9 mouse cellular contexts compared by ENCODE assay signal in the genomic region with DNA sequence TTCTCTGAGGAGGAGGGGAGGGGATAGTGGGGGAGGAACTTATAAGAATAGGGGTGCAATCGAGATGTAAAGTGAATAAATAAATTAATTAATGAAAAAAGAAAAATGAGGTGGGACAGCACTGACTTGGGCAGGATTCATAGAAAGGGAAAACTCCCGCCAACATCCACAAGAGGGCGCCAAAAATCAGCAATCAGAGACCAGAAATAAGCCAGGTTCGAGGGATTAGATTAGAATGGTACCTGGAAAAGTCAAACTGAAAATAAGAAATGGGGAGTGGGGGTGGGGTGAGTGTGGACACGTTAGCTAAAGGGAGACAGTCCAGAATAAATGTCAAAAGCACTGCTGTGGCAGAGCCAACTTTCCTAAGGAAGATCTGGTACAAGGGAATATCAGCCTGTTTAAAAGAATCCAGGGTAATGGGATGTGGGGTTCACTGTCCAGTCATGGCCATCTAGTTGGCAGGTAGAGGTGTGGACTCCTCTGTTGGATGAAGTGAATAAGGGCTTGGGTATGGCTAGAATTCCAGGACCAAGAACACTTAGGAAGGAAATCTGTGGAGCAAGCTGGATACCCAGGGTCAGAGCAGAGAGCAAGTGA. TPM values are rescaled to one million over a fixed set of nuclear protein-coding genes. Genes with fewer than 3 reads are reported as not detected.
DNase-seq lines count a peak whose midpoint lies in the region; ATAC-seq and TF ChIP-seq lines count a peak whose summit lies in the region.
"Had no signal": no experiment of that assay in that cellular context is flagged by ENCODE, and none has a peak within 500 bp of the region (broad histone marks: within the 10 kb centered on the region; RNA-seq: fewer than 3 reads in every experiment).

No protein-coding gene starts in this region.

- TF ChIP-seq CTCF in cerebellum, adult 2 months (IDR thresholded peaks at IDR 0.05; ENCODE audit: borderline replicate concordance, insufficient read depth, low read depth, low read length), result peak; percentile 55; the same call in 1 of the 2 replicates

- peaks cover 9% of the 10 kb centered on the region; the same call in 1 of the 2 replicates for H3K4me1 ChIP-seq in heart, embryonic 11.5 days (ENCODE audit: control insufficient read depth, insufficient read depth, low read length)
- no peaks in the 10 kb centered on the region for H3K4me1 ChIP-seq in cerebellum, adult 2 months (ENCODE audit: control insufficient read depth, insufficient read depth, low read length)

- no peak overlapping the region for H3K9ac ChIP-seq in heart, embryonic 11.5 days (ENCODE audit: low read depth, low read length)

- DNase-seq in heart, adult 11 months, result peak; percentile 91
- peak; percentile 5 to 47 for DNase-seq in cerebellum, adult 2 months
- DNase-seq in gastrocnemius, adult 18-20 months (ENCODE audit: low spot score), result peak; percentile 60
- DNase-seq in left cerebral cortex, adult 18-20 months (ENCODE audit: low spot score in 2 of 2), result peak; percentile 54 to 73
- DNase-seq in right cerebral cortex, postnatal 10 days (ENCODE audit: low spot score in 2 of 2), result peak; percentile 46 to 76

- no peaks in the 10 kb centered on the region for H3K9me3 ChIP-seq in heart, embryonic 11.5 days (replicated peaks; ENCODE audit: control insufficient read depth, low read length)
- H3K9me3 ChIP-seq: megakaryocyte, embryonic 14.5 days had no signal

- no peak overlapping the region for H3K4me3 ChIP-seq in heart, embryonic 11.5 days (ENCODE audit: low read depth, low read length)
- no peak overlapping the region for H3K4me3 ChIP-seq in cerebellum, adult 2 months (replicated peaks; ENCODE audit: insufficient read depth, low read depth, low read length)
- H3K4me3 ChIP-seq: megakaryocyte, embryonic 14.5 days had no signal

- TF ChIP-seq POLR2A in cerebellum, adult 2 months (IDR thresholded peaks at IDR 0.05; ENCODE audit: borderline replicate concordance, insufficient read depth, low read length), result no peak

- WGBS in heart, embryonic 11.5 days (ENCODE audit: insufficient replicate concordance), result 1% methylated on average over 5 of the region's 5 CpGs
- under 1% methylated on average over 5 of the region's 5 CpGs for WGBS in cerebellum, adult 2 months

- H3K4me2 ChIP-seq in heart, embryonic 11.5 days, result no peak overlapping the region

- H3K27ac ChIP-seq in heart, embryonic 11.5 days (ENCODE audit: low read depth, low read length), result no peak overlapping the region
- H3K27ac ChIP-seq in cerebellum, adult 2 months (ENCODE audit: insufficient read depth, low read length), result no peak overlapping the region

- H3K27me3 ChIP-seq in heart, embryonic 11.5 days (ENCODE audit: control insufficient read depth, insufficient read depth, low read length), result no peaks in the 10 kb centered on the region
- no peaks in the 10 kb centered on the region for H3K27me3 ChIP-seq in cerebellum, adult 2 months (ENCODE audit: control insufficient read depth, insufficient read depth, low read length)

- no peak for ATAC-seq in heart, embryonic 11.5 days (replicated peaks; ENCODE audit: insufficient number of reproducible peaks, low FRiP score, low TSS enrichment)
- ATAC-seq in inflammation-experienced regulatory T-cells, adult 6 months, result peak; percentile 79
- peak; percentile 83 for ATAC-seq in megakaryocyte progenitor cell, adult 5-6 weeks (replicated peaks; ENCODE audit: poor library complexity)

- no peaks in the 10 kb centered on the region for H3K36me3 ChIP-seq in heart, embryonic 11.5 days (ENCODE audit: control insufficient read depth, insufficient read depth, low read length)

RNA-seq across cellular contexts. Expression of gene Hmcn1, which starts 41.9 kb away (rescaled TPM):
- 18.0 and 24.8 TPM in 2 replicates for polyA plus RNA-seq in heart, embryonic 11.5 days (2014; fragmentation: Nextera tagmentation; extraction: Ambion mirVana)
- 5.3 and 6.0 TPM in 2 replicates for polyA plus RNA-seq in cerebellum, adult 2 months (2012; rRNA removed)
- 1 to 10 TPM; 4.8 to 6.9 TPM for total RNA-seq in gastrocnemius, adult 18-20 months (2021)
- polyA plus RNA-seq in inflammation-experienced regulatory T-cells, adult 6 months (2017; shearing (Covaris generic)), result under 1 TPM in 2 of 3 experiments, not detected in 1; 0.13 to 0.29 TPM
- total RNA-seq in left cerebral cortex, adult 18-20 months (2021), result 1 to 10 TPM; 1.6 to 2.8 TPM
- 0.02 TPM in 1 of 2 replicates, not detected in the other for total RNA-seq in megakaryocyte progenitor cell, adult 5-6 weeks (2015)
- not detected in 2 replicates for total RNA-seq in megakaryocyte progenitor cell, adult 5-6 weeks (2017)

Comparison
In these comparisons a context has a peak if more than half of its experiments do, and no peak if none do; other contexts are left out.
1. DNase-seq: peak in every context shown above with its lines; median percentile 91 in heart, adult 11 months; 64 in left cerebral cortex, adult 18-20 months; 61 in right cerebral cortex, postnatal 10 days; 60 in gastrocnemius, adult 18-20 months; 26 in cerebellum, adult 2 months.